Mouse (Mus musculus) brain, embryonic 14.5 days (tissue): Measurements from ENCODE around the gene Iqsec1.

Experiments used
- CTCF ChIP-seq: fragments of 200-500 bp; IDR thresholded peaks from 2 replicates; pipeline ENCODE4 v1.5.1; 2012; ENCODE audit warnings: inconsistent platforms, mild to moderate bottlenecking, moderate library complexity, borderline replicate concordance; ENCODE audit not compliant: insufficient read depth, insufficient read length; ENCODE audit errors: extremely low read depth
- POLR2A ChIP-seq: fragments of 200-500 bp; IDR thresholded peaks from 2 replicates; pipeline ENCODE4 v1.6.1; 2012; ENCODE audit warnings: mild to moderate bottlenecking, inconsistent platforms, borderline replicate concordance; ENCODE audit not compliant: poor library complexity, insufficient read depth, insufficient read length, severe bottlenecking; ENCODE audit errors: extremely low read depth

GRCm38 (mm10) chr6:90787036-90787435 lies 201.4 kb downstream of the Iqsec1 start:
- TF ChIP-seq CTCF (no peak), POLR2A (no peak)
